Mouse (Mus musculus): Measurements from ENCODE around the gene Pold1.

- TF ChIP-seq CTCF (IDR thresholded peaks at IDR 0.05; ENCODE audit: low read depth), result no peak
- TF ChIP-seq EP300 (IDR thresholded peaks at IDR 0.05; ENCODE audit: low read depth), result no peak
Measured at GRCm38 (mm10) chr7:44530507-44530906, 18.1 kb downstream of the Pold1 start.
